Mouse (Mus musculus): ENCODE data around the gene Il1rl1. TPM values are rescaled to one million over a fixed set of nuclear protein-coding genes. Genes with fewer than 3 reads are reported as not detected.
A peak's percentile ranks its signal among the peaks of the same experiment; 100 is the strongest.

Gene Il1rl1
- polyA plus RNA-seq, 1 experiment = 0.28 TPM

- no peak for DNase-seq
- Histone ChIP-seq H3K36me3 (ENCODE audit: control insufficient read depth, insufficient read depth, low read length) (no peaks in the 10 kb centered on the region), H3K27ac (ENCODE audit: insufficient read depth, low read depth, low read length) (no peak overlapping the region), H3K27me3 (replicated peaks; ENCODE audit: control insufficient read depth, insufficient read depth, low read length) (no peaks in the 10 kb centered on the region), H3K4me3 (ENCODE audit: insufficient read depth, low read depth, low read length) (no peak overlapping the region), H3K4me1 (ENCODE audit: control insufficient read depth, insufficient read depth, low read length) (no peaks in the 10 kb centered on the region)
- 87% methylated on average over 3 of the region's 3 CpGs for WGBS
- TF ChIP-seq CTCF (conservative IDR thresholded peaks at IDR 0.05; ENCODE audit: insufficient read depth, insufficient read length, low read depth, low read length) = no peak
- TF ChIP-seq POLR2A (IDR thresholded peaks at IDR 0.05; ENCODE audit: low read depth, low read length) = no peak
Observed at GRCm38 (mm10) chr1:40435936-40436335, 6.6 kb downstream of the Il1rl1 start.

GRCm38 (mm10) chr1:40437340-40437739, 8.0 kb downstream of the Il1rl1 start:
- Histone ChIP-seq H3K4me1 (ENCODE audit: control insufficient read depth, insufficient read depth, low read length) (no peaks in the 10 kb centered on the region), H3K36me3 (ENCODE audit: control insufficient read depth, insufficient read depth, low read length) (no peaks in the 10 kb centered on the region), H3K27me3 (replicated peaks; ENCODE audit: control insufficient read depth, insufficient read depth, low read length) (no peaks in the 10 kb centered on the region), H3K4me3 (ENCODE audit: insufficient read depth, low read depth, low read length) (no peak overlapping the region), H3K27ac (ENCODE audit: insufficient read depth, low read depth, low read length) (no peak overlapping the region)
- DNase-seq = no peak
- no peak for TF ChIP-seq POLR2A (IDR thresholded peaks at IDR 0.05; ENCODE audit: low read depth, low read length)
- no peak for TF ChIP-seq CTCF (conservative IDR thresholded peaks at IDR 0.05; ENCODE audit: insufficient read depth, insufficient read length, low read depth, low read length)
- WGBS = 59% methylated on average over 2 of the region's 2 CpGs

- Histone ChIP-seq H3K4me3 (ENCODE audit: insufficient read depth, low read depth, low read length) (no peak overlapping the region), H3K4me1 (ENCODE audit: control insufficient read depth, insufficient read depth, low read length) (no peaks in the 10 kb centered on the region), H3K27me3 (replicated peaks; ENCODE audit: control insufficient read depth, insufficient read depth, low read length) (no peaks in the 10 kb centered on the region), H3K27ac (ENCODE audit: insufficient read depth, low read depth, low read length) (no peak overlapping the region), H3K36me3 (ENCODE audit: control insufficient read depth, insufficient read depth, low read length) (no peaks in the 10 kb centered on the region)
- DNase-seq = no peak
- TF ChIP-seq CTCF (conservative IDR thresholded peaks at IDR 0.05; ENCODE audit: insufficient read depth, insufficient read length, low read depth, low read length) (no peak), POLR2A (IDR thresholded peaks at IDR 0.05; ENCODE audit: low read depth, low read length) (no peak)
- 62% methylated on average over 8 of the region's 8 CpGs for WGBS
Observed at GRCm38 (mm10) chr1:40439504-40439903, 10.1 kb downstream of the Il1rl1 start.

- 78% methylated on average over 3 of the region's 3 CpGs for WGBS
- no peak overlapping the region for H3K4me3 ChIP-seq (ENCODE audit: insufficient read depth, low read depth, low read length)
- H3K27me3 ChIP-seq (replicated peaks; ENCODE audit: control insufficient read depth, insufficient read depth, low read length) = no peaks in the 10 kb centered on the region
- H3K36me3 ChIP-seq (ENCODE audit: control insufficient read depth, insufficient read depth, low read length) = no peaks in the 10 kb centered on the region
- no peak for DNase-seq
- H3K4me1 ChIP-seq (ENCODE audit: control insufficient read depth, insufficient read depth, low read length) = no peaks in the 10 kb centered on the region
- no peak overlapping the region for H3K27ac ChIP-seq (ENCODE audit: insufficient read depth, low read depth, low read length)
- no peak for TF ChIP-seq POLR2A (IDR thresholded peaks at IDR 0.05; ENCODE audit: low read depth, low read length)
- TF ChIP-seq CTCF (conservative IDR thresholded peaks at IDR 0.05; ENCODE audit: insufficient read depth, insufficient read length, low read depth, low read length) = no peak
Observed at GRCm38 (mm10) chr1:40444800-40445199, 15.4 kb downstream of the Il1rl1 start.

GRCm38 (mm10) chr1:40465477-40466430, 36.4 kb downstream of the Il1rl1 start, which contains the start of gene Il18r1:
Gene Il18r1, plus strand, starts transcription at chr1:40465552.
- peak; percentile 34 for DNase-seq
- TF ChIP-seq POLR2A (IDR thresholded peaks at IDR 0.05; ENCODE audit: low read depth, low read length) (no peak), CTCF (conservative IDR thresholded peaks at IDR 0.05; ENCODE audit: insufficient read depth, insufficient read length, low read depth, low read length) (peak; percentile 29; the same call in 1 of the 2 replicates)
- WGBS = 42% methylated on average over 20 of the region's 20 CpGs
- Histone ChIP-seq H3K4me3 (ENCODE audit: insufficient read depth, low read depth, low read length) (no peak within 1 kb of the TSS; the same call in 1 of the 2 replicates), H3K27ac (ENCODE audit: insufficient read depth, low read depth, low read length) (no peak within 1 kb of the TSS), H3K36me3 (ENCODE audit: control insufficient read depth, insufficient read depth, low read length) (no peaks in the 10 kb centered on the region), H3K4me1 (ENCODE audit: control insufficient read depth, insufficient read depth, low read length) (no peaks in the 10 kb centered on the region), H3K27me3 (replicated peaks; ENCODE audit: control insufficient read depth, insufficient read depth, low read length) (no peaks in the 10 kb centered on the region; the same call in 1 of the 2 replicates)

- DNase-seq = no peak
- Histone ChIP-seq H3K27ac (ENCODE audit: insufficient read depth, low read depth, low read length) (no peak overlapping the region), H3K4me1 (ENCODE audit: control insufficient read depth, insufficient read depth, low read length) (no peaks in the 10 kb centered on the region), H3K36me3 (ENCODE audit: control insufficient read depth, insufficient read depth, low read length) (no peaks in the 10 kb centered on the region), H3K27me3 (replicated peaks; ENCODE audit: control insufficient read depth, insufficient read depth, low read length) (no peaks in the 10 kb centered on the region; the same call in 1 of the 2 replicates), H3K4me3 (ENCODE audit: insufficient read depth, low read depth, low read length) (no peak overlapping the region)
- 87% methylated on average over 4 of the region's 4 CpGs for WGBS
- no peak for TF ChIP-seq POLR2A (IDR thresholded peaks at IDR 0.05; ENCODE audit: low read depth, low read length)
- TF ChIP-seq CTCF (conservative IDR thresholded peaks at IDR 0.05; ENCODE audit: insufficient read depth, insufficient read length, low read depth, low read length) = no peak
Observed at GRCm38 (mm10) chr1:40467306-40467705, 37.9 kb downstream of the Il1rl1 start.

- 71% methylated on average over 2 of the region's 2 CpGs for WGBS
- Histone ChIP-seq H3K27ac (ENCODE audit: insufficient read depth, low read depth, low read length) (no peak overlapping the region), H3K27me3 (replicated peaks; ENCODE audit: control insufficient read depth, insufficient read depth, low read length) (no peaks in the 10 kb centered on the region; the same call in 1 of the 2 replicates), H3K4me3 (ENCODE audit: insufficient read depth, low read depth, low read length) (no peak overlapping the region), H3K36me3 (ENCODE audit: control insufficient read depth, insufficient read depth, low read length) (no peaks in the 10 kb centered on the region), H3K4me1 (ENCODE audit: control insufficient read depth, insufficient read depth, low read length) (no peaks in the 10 kb centered on the region)
- DNase-seq = no peak
- no peak for TF ChIP-seq POLR2A (IDR thresholded peaks at IDR 0.05; ENCODE audit: low read depth, low read length)
- TF ChIP-seq CTCF (conservative IDR thresholded peaks at IDR 0.05; ENCODE audit: insufficient read depth, insufficient read length, low read depth, low read length) = no peak
Observed at GRCm38 (mm10) chr1:40468805-40469204, 39.4 kb downstream of the Il1rl1 start.

All from kidney, adult 2 months (tissue).